Mouse (Mus musculus): ENCODE measurements around the gene Gm9922.

The Gm9922 gene

DNA sequence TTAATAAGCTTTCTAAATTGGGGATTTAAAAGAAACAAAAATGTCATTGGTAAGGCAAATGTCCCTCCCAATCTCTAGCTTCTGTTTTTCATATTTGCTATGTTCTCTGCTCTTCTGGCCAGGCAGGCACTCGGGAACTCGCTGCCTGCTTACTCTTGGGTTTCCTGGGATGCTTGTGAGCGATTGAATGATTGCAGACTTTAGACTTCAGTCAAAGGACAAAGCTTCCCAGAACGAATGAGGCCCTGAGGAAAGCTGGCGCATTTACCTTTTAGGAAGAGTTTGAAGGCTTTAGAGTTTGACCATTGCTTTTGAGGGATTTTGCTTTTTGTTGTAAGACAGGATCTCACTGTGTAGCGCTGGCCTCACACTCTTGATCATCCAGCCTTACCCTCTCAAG, 41.9 kb downstream of the Gm9922 start:
- DNase-seq (ENCODE audit: low spot score) = no peak

Measured in c-Kit-positive CD71-positive TER-119-positive erythroid progenitor cells, embryonic 14.5 days (primary cell).